Mouse (Mus musculus): Measurements from ENCODE around the gene Hist1h1b.
"Not testable (repeated sequence)": the region's sequence is repeated elsewhere in the genome, so short reads cannot be mapped to it uniquely, and the experiment has no call there.

The Hist1h1b gene

DNA sequence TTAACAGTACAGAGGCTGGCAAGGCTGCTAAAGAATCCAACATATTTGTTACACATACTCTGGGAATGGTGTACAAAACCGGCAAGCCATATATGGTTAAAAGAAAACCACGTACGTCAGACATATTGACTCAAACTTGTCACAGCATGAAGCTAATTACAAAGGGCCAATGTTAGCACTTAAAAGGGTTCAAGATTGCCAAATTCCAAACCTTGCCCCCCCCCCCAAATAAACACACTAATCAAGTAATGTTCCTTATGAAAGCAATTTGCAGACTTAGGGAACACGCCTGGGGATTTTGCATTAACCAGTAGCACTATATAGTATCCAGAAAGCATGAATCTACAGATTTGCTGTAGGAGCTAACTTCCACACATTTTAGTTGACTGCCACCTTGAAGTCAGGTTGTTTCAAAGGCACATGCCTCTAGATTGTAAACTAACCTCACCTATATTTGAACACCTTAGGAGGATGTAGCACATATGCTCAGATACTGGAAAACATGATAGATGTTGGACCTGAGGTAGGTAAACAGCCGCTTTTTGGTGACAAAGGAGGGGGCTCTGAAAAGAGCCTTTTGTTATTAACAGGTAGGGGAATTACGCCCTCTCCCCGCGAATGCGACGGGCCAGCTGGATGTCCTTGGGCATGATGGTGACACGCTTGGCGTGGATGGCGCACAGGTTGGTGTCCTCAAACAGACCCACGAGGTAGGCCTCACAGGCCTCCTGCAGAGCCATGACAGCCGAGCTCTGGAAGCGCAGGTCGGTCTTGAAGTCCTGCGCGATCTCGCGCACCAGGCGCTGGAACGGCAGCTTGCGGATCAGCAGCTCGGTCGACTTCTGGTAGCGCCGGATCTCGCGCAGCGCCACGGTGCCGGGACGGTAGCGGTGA lies 2.2 kb upstream of the Hist1h1b start:
- not testable (repeated sequence) for ATAC-seq (ENCODE audit: insufficient number of reproducible peaks, low FRiP score, low TSS enrichment)

- no peak for ATAC-seq (ENCODE audit: insufficient number of reproducible peaks, low FRiP score, low TSS enrichment)
Observed at GRCm38 (mm10) chr13:21781639-21782038, 1.2 kb upstream of the Hist1h1b start.

- no peak for ATAC-seq (ENCODE audit: insufficient number of reproducible peaks, low FRiP score, low TSS enrichment)
Observed at GRCm38 (mm10) chr13:21781021-21781555, 663 bp upstream of the Hist1h1b start.

GRCm38 (mm10) chr13:21778814-21779766 lies 1.3 kb downstream of the Hist1h1b start:
- peak; percentile 94 for ATAC-seq (ENCODE audit: insufficient number of reproducible peaks, low FRiP score, low TSS enrichment)

- no peak for ATAC-seq (ENCODE audit: insufficient number of reproducible peaks, low FRiP score, low TSS enrichment)
Observed at GRCm38 (mm10) chr13:21755707-21756106, 24.7 kb downstream of the Hist1h1b start.

GRCm38 (mm10) chr13:21754294-21755001 lies 26.0 kb downstream of the Hist1h1b start:
- ATAC-seq (ENCODE audit: insufficient number of reproducible peaks, low FRiP score, low TSS enrichment), result not testable (repeated sequence)

GRCm38 (mm10) chr13:21753524-21754285 lies 26.7 kb downstream of the Hist1h1b start, which contains the start of the genes Hist1h2ak and Hist1h2bn:
TSS of gene Hist1h2ak (minus strand) at chr13:21753827.
TSS of gene Hist1h2bn (plus strand) at chr13:21754123.
- peak; percentile 98 for ATAC-seq (ENCODE audit: insufficient number of reproducible peaks, low FRiP score, low TSS enrichment)

DNA sequence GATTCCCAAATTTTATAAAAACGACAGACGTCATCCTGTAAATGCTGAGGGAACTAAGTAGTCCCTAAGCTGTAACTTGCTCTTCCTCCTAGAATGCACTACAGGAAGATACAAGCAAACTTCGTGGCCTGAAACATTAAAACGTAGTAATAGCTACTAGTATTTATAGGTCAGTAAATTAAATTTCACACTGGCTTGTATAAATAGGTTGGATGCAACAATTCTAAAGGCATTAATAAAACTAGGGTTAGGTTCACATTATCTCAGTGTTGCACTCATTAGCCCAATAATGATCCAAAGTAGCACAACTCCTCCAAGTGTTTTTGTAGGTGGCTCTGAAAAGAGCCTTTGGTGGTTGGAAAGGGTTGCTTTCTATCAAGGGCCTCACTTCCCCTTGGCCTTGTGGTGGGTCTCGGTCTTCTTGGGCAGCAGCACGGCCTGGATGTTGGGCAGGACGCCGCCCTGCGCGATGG lies 27.3 kb downstream of the Hist1h1b start:
- no peak for ATAC-seq (ENCODE audit: insufficient number of reproducible peaks, low FRiP score, low TSS enrichment)

DNA sequence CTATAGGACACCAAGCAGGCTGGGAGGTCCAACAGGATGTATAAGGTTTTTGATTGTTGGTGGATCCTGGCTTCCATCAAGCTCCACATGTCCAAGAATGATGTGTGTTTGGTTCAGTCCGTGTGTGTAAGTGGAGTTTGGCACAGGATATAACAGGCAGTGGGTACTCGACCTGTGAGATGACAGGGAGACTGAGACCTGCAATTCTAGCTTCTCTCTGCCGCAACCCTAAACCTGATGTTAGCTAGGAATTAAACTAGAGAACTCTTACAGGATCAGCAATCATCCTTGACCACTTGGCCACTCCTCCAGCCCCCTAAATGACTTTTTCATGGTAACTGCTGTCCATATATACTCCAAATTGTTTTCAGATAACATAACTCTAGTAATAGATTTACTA lies 28.1 kb downstream of the Hist1h1b start:
- ATAC-seq (ENCODE audit: insufficient number of reproducible peaks, low FRiP score, low TSS enrichment), result no peak

GRCm38 (mm10) chr13:21751827-21752226 lies 28.6 kb downstream of the Hist1h1b start:
- no peak for ATAC-seq (ENCODE audit: insufficient number of reproducible peaks, low FRiP score, low TSS enrichment)

DNA sequence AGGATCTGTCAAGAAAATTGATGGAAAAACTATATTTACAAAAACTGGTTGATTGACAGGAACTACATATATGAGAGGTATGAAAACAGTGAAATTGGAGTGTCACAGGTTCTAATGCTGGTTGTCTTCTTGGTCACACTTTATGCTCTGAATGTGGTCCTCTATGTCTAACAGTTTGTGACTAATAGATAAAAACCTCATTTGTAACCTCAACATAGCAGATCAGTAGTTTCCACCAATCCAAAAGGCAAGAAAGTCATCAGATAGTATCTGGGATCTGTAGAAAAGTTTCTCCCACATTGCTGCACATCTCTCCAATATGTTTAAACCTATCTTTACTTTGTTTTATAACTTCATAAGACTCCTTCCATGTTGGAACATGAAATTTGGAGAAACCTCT lies 29.0 kb downstream of the Hist1h1b start:
- ATAC-seq (ENCODE audit: insufficient number of reproducible peaks, low FRiP score, low TSS enrichment), result no peak

GRCm38 (mm10) chr13:21750159-21751017 lies 30.0 kb downstream of the Hist1h1b start, which contains the start of gene Hist1h4k:
TSS of gene Hist1h4k (minus strand) at chr13:21750505.
- peak; percentile 89 for ATAC-seq (ENCODE audit: insufficient number of reproducible peaks, low FRiP score, low TSS enrichment)

- no peak for ATAC-seq (ENCODE audit: insufficient number of reproducible peaks, low FRiP score, low TSS enrichment)
Observed at GRCm38 (mm10) chr13:21749387-21750158, 30.9 kb downstream of the Hist1h1b start.

- ATAC-seq (ENCODE audit: insufficient number of reproducible peaks, low FRiP score, low TSS enrichment), result no peak
Observed at GRCm38 (mm10) chr13:21745006-21745405, 35.4 kb downstream of the Hist1h1b start.

GRCm38 (mm10) chr13:21734906-21735767 lies 45.3 kb downstream of the Hist1h1b start, which contains the start of gene Hist1h4j:
TSS of gene Hist1h4j (plus strand) at chr13:21735064.
- ATAC-seq (ENCODE audit: insufficient number of reproducible peaks, low FRiP score, low TSS enrichment), result peak; percentile 91
